Mouse (Mus musculus) liver, adult 2 months (tissue): ENCODE data around the gene March11.

Source experiments
- CTCF ChIP-seq: fragments of 200-500 bp; IDR thresholded peaks from 2 replicates; pipeline ENCODE4 v1.5.1; 2011; ENCODE audit warnings: low read depth, low read length, control low read depth
- POLR2A ChIP-seq: fragments of 200-500 bp; IDR thresholded peaks from 2 replicates; pipeline ENCODE4 v1.6.1; 2011; ENCODE audit warnings: low read length, control low read depth; ENCODE audit not compliant: insufficient read depth; ENCODE audit errors: extremely low read depth

- TF ChIP-seq CTCF = no peak
- TF ChIP-seq POLR2A = no peak
Observed at GRCm38 (mm10) chr15:26320402-26320801, 11.6 kb downstream of the March11 start.
